Mouse (Mus musculus): Measurements from ENCODE around the gene Serpini2. TPM values are rescaled to one million over a fixed set of nuclear protein-coding genes. Genes with fewer than 3 reads are reported as not detected.

Serpini2 gene
- not detected in 4 replicates for total RNA-seq (2023)

GRCm38 (mm10) chr3:75269978-75270377 lies at the start of gene Serpini2:
Gene Serpini2, minus strand, starts transcription at chr3:75270078.

Other genes starting within 250 kb of the Serpini2 start
- not detected in 4 replicates for gene Zbbx, start 105.0 kb downstream of the Serpini2 start, total RNA-seq (2023)
- 0.22 to 1.2 TPM (median 0.73 TPM) in 4 replicates for gene Wdr49, start 212.1 kb upstream of the Serpini2 start, total RNA-seq (2023)